Mouse (Mus musculus) C2C12 (cell line): Measurements from ENCODE around the gene Nit2. TPM values are rescaled to one million over a fixed set of nuclear protein-coding genes. Genes with fewer than 3 reads are reported as not detected.
A peak's percentile ranks its signal among the peaks of the same experiment; 100 is the strongest.

ENCODE experiments used
- H3K27me3 ChIP-seq: one replicate; pipeline ENCODE4 v1.6.1; 2011; ENCODE audit not compliant: control insufficient read depth, insufficient read depth, insufficient read length
- H3K36me3 ChIP-seq: one replicate; pipeline ENCODE4 v1.6.1; 2011; ENCODE audit not compliant: control insufficient read depth, insufficient read depth
- H3K4me3 ChIP-seq: one replicate; pipeline ENCODE4 v1.5.1; 2011; ENCODE audit warnings: mild to moderate bottlenecking, control low read depth; ENCODE audit not compliant: poor library complexity, insufficient read depth, severe bottlenecking
- H3K79me2 ChIP-seq: one replicate; pipeline ENCODE4 v1.6.1; 2011; ENCODE audit not compliant: control insufficient read depth, insufficient read depth
- H3K79me3 ChIP-seq: one replicate; pipeline ENCODE4 v1.6.1; 2011; ENCODE audit warnings: low read depth, control low read depth
- H3ac ChIP-seq: one replicate; pipeline ENCODE3; 2011; ENCODE audit warnings: low read depth; ENCODE audit not compliant: control insufficient read depth, insufficient read length
- CEBPB ChIP-seq: IDR thresholded peaks from one replicate; pipeline ENCODE4 v1.6.1; 2011; ENCODE audit warnings: low read depth, mild to moderate bottlenecking, control low read depth, moderate library complexity
- CTCF ChIP-seq: IDR thresholded peaks from one replicate; pipeline ENCODE4 v1.5.1; 2011; ENCODE audit not compliant: control insufficient read depth, insufficient read depth, insufficient read length
- FOSL1 ChIP-seq: IDR thresholded peaks from one replicate; pipeline ENCODE4 v1.8.0; 2011; ENCODE audit warnings: mild to moderate bottlenecking, low read length; ENCODE audit not compliant: poor library complexity, insufficient read depth, severe bottlenecking
- MAX ChIP-seq: IDR thresholded peaks from one replicate; pipeline ENCODE4 v1.6.1; 2011; ENCODE audit warnings: mild to moderate bottlenecking, control low read depth
- MYOD1 ChIP-seq: IDR thresholded peaks from one replicate; pipeline ENCODE4 v1.6.1; 2011; ENCODE audit warnings: low read depth; ENCODE audit not compliant: control insufficient read depth, insufficient read length
- MYOG ChIP-seq: IDR thresholded peaks from one replicate; pipeline ENCODE4 v1.6.1; 2011; ENCODE audit not compliant: control insufficient read depth, insufficient read length; ENCODE audit errors: extremely low read depth
- USF1 ChIP-seq: IDR thresholded peaks from one replicate; pipeline ENCODE4 v1.6.1; 2011; ENCODE audit warnings: low read depth, mild to moderate bottlenecking, control low read depth, moderate library complexity
- long read RNA-seq, 2 experiments: library from polyadenylated mRNA; unstranded; transcript quantifications; one replicate each; pipeline ENCODE4 v2.0.0; 2019 to 2020
- polyA plus RNA-seq: library from polyadenylated mRNA; unstranded; fragments of >200 nt; fragmentation: generic; extraction: Trizol; gene quantifications from one replicate; pipeline ENCODE4 v1.2.1, GENCODE M21; 2012; ENCODE audit warnings: missing spikeins

Nit2 gene
- polyA plus RNA-seq = 24.1 TPM
- long read RNA-seq, experiment 1, transcript Nit2-201 (10 exons, 1,286 nt) = major isoform, 40 of 48 reads
- long read RNA-seq, experiment 1, partial matches to known transcripts = 3 of 48 reads
- long read RNA-seq, experiment 1, other reads (novel, unspliced or antisense) = 4 of 48 reads
- long read RNA-seq, experiment 2, transcript Nit2-201 (10 exons, 1,286 nt) = major isoform, 26 of 33 reads
- long read RNA-seq, experiment 2, partial matches to known transcripts = 0 of 33 reads
- long read RNA-seq, experiment 2, other reads (novel, unspliced or antisense) = 6 of 33 reads

DNA sequence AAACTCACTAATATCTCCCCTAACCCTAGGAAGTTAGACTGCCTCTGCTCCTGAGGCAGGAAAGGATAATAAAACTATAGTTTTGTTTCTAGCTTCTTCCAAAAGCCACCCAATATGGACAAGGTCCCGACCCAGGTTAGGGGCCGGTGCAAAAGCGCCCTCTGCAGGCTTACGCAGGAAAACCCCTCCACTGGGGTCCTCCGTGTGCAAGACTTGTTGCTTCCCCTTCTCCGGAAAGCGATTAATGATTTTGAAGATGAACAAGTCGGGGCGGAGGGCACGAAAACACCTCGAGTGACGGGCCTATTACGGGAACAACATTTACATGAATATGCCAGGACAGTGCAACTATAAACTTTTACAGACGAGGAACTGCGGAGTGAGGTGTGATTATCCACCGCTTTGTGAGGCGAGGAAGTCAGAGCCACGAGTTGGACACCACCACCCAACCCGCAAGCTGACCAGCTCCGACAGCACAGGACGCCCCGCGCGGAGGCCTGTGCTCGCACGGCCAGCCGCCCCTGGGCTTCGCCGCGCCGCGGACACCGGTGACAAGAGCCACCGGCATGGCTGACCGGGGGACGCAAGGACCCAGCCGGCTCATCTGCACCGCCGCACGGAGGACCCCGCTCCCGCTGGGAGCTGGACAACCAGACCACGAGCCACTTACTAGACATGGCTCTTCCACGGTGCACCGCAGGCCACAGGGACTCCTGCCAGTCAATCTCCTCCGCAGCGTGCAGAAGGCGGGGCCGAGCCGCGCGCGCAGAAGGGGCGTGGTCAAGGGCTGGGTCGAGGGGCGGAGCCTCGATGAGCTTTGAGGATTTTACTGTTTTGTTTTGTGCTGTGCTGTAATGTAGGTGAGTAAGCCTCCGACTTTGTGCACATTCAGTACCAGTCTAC lies at the start of gene Nit2:
Gene Nit2 (minus strand): TSS at position 731 of the 903 bp plus-strand sequence.
- Histone ChIP-seq H3ac (peak within 1 kb of the TSS; percentile 76), H3K27me3 (no peaks in the 10 kb centered on the region), H3K79me3 (peaks cover 2% of the 10 kb centered on the region), H3K4me3 (peak within 1 kb of the TSS; percentile 68), H3K36me3 (peaks cover 23% of the 10 kb centered on the region), H3K79me2 (peaks cover 8% of the 10 kb centered on the region)
- no peak for TF ChIP-seq FOSL1
- TF ChIP-seq USF1 = no peak
- TF ChIP-seq CTCF = peak; percentile 69
- TF ChIP-seq MAX = peak; percentile 45
- TF ChIP-seq MYOG = no peak

- Histone ChIP-seq H3K79me3 (peaks cover 1% of the 10 kb centered on the region), H3ac (no peak overlapping the region), H3K27me3 (no peaks in the 10 kb centered on the region), H3K4me3 (no peak overlapping the region), H3K79me2 (no peaks in the 10 kb centered on the region), H3K36me3 (peaks cover 10% of the 10 kb centered on the region)
- no peak for TF ChIP-seq FOSL1
- TF ChIP-seq MYOG = no peak
- no peak for TF ChIP-seq MYOD1
- no peak for TF ChIP-seq CEBPB
- no peak for TF ChIP-seq CTCF
- TF ChIP-seq MAX = no peak
- no peak for TF ChIP-seq USF1
Measured at GRCm38 (mm10) chr16:57215957-57216356, 48.8 kb upstream of the Nit2 start.

DNA sequence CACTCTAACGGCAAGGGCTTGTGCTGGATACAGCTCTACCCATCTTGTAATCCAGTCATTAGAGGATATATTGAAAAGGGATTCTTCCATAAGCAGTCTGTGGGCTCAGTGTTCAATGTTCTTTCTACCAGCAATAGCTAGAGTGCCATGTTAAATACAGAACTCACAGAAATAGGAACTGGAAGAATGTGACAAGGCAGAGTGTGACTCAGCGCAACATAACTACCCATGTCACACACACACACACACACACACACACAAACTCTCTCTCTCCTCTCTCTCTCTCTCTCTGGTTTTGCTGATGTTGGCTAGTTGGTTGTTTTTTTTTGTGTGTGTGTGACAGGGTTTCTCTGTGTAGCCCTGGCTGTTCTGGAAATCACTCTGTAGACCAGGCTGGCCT lies 43.9 kb upstream of the Nit2 start:
- Histone ChIP-seq H3K79me2 (no peaks in the 10 kb centered on the region), H3K36me3 (peaks cover 6% of the 10 kb centered on the region), H3K4me3 (no peak overlapping the region), H3ac (no peak overlapping the region), H3K79me3 (no peaks in the 10 kb centered on the region), H3K27me3 (no peaks in the 10 kb centered on the region)
- TF ChIP-seq MAX (no peak), CEBPB (no peak), USF1 (no peak), CTCF (no peak), MYOG (no peak), FOSL1 (no peak), MYOD1 (no peak)

GRCm38 (mm10) chr16:57208342-57208741 lies 41.2 kb upstream of the Nit2 start:
- peaks cover 6% of the 10 kb centered on the region for H3K36me3 ChIP-seq
- H3ac ChIP-seq = no peak overlapping the region
- no peaks in the 10 kb centered on the region for H3K27me3 ChIP-seq
- no peak overlapping the region for H3K4me3 ChIP-seq
- TF ChIP-seq MYOD1 (no peak), MAX (no peak), CTCF (no peak), MYOG (no peak), CEBPB (no peak), USF1 (no peak)
- no peaks in the 10 kb centered on the region for H3K79me2 ChIP-seq
- no peaks in the 10 kb centered on the region for H3K79me3 ChIP-seq

GRCm38 (mm10) chr16:57197281-57197680 lies 30.1 kb upstream of the Nit2 start:
- TF ChIP-seq CEBPB (no peak), MYOD1 (no peak), USF1 (no peak), FOSL1 (no peak), MYOG (no peak), CTCF (no peak), MAX (no peak)
- Histone ChIP-seq H3K27me3 (no peaks in the 10 kb centered on the region), H3K4me3 (no peak overlapping the region)

More at GRCm38 (mm10) chr16:57197281-57197680, 30.1 kb upstream of the Nit2 start:
- Histone ChIP-seq H3K79me2 (no peaks in the 10 kb centered on the region), H3ac (no peak overlapping the region), H3K36me3 (peaks cover 16% of the 10 kb centered on the region), H3K79me3 (no peaks in the 10 kb centered on the region)
